17 mouse cellular contexts compared by ENCODE assay signal in genomic region chr4:138691443-138692181, GRCm38 (mm10). TPM values are rescaled to one million over a fixed set of nuclear protein-coding genes. Genes with fewer than 3 reads are reported as not detected.
DNase-seq lines count a peak whose midpoint lies in the region; ATAC-seq lines count a peak whose summit lies in the region.
"Had no signal": no experiment of that assay in that cellular context is flagged by ENCODE, and none has a peak within 500 bp of the region (broad histone marks: within the 10 kb centered on the region; RNA-seq: fewer than 3 reads in every experiment).

No protein-coding gene starts in this region.

- DNase-seq in forebrain, embryonic 14.5 days (ENCODE audit: low spot score): peak; percentile 44
- DNase-seq in forebrain, embryonic 11.5 days (ENCODE audit: low spot score): no peak
- DNase-seq in left cerebral cortex, postnatal 25 days (ENCODE audit: low spot score in 2 of 2): peak; percentile 63 to 96
- no peak for DNase-seq in kidney, adult 11 months
- DNase-seq in adrenal gland, postnatal 25 days: no peak
- no peak for DNase-seq in lung, adult 18-20 months
- DNase-seq: gastrocnemius, postnatal 25 days; kidney, postnatal 36 days; lung, postnatal 10 days; thymus, adult 2 months had no signal

- H3K9ac ChIP-seq in forebrain, embryonic 14.5 days (ENCODE audit: low read length): 0 out of 2 replicates have a peak overlapping the region, but pooled peaks have one; percentile 4
- H3K9ac ChIP-seq in forebrain, embryonic 11.5 days (ENCODE audit: low read length): no peak overlapping the region
- no peak overlapping the region for H3K9ac ChIP-seq in neural tube, embryonic 13.5 days
- H3K9ac ChIP-seq in neural tube, embryonic 15.5 days (replicated peaks): no peak overlapping the region

- H3K4me1 ChIP-seq in forebrain, embryonic 14.5 days (ENCODE audit: control insufficient read depth, insufficient read depth, low read length): peaks cover 54% of the 10 kb centered on the region
- peaks cover 41% of the 10 kb centered on the region for H3K4me1 ChIP-seq in forebrain, embryonic 11.5 days (replicated peaks; ENCODE audit: control insufficient read depth, insufficient read depth, low read length)
- peaks cover 66% of the 10 kb centered on the region for H3K4me1 ChIP-seq in neural tube, embryonic 13.5 days (replicated peaks)
- peaks cover 54% of the 10 kb centered on the region for H3K4me1 ChIP-seq in neural tube, embryonic 15.5 days

- WGBS in forebrain, embryonic 14.5 days: 13% methylated on average over 19 of the region's 19 CpGs
- 12% methylated on average over 19 of the region's 19 CpGs for WGBS in forebrain, embryonic 11.5 days
- 11% methylated on average over 19 of the region's 19 CpGs for WGBS in neural tube, embryonic 13.5 days
- WGBS in neural tube, embryonic 15.5 days: 12% methylated on average over 19 of the region's 19 CpGs

- H3K27me3 ChIP-seq in forebrain, embryonic 14.5 days (replicated peaks; ENCODE audit: control insufficient read depth, insufficient read depth, low read length): peaks cover 11% of the 10 kb centered on the region
- peaks cover 18% of the 10 kb centered on the region for H3K27me3 ChIP-seq in forebrain, embryonic 11.5 days (ENCODE audit: control insufficient read depth, insufficient read depth, low read length)
- H3K27me3 ChIP-seq in neural tube, embryonic 13.5 days: peaks cover 24% of the 10 kb centered on the region
- H3K27me3 ChIP-seq in neural tube, embryonic 15.5 days (replicated peaks): peaks cover 7% of the 10 kb centered on the region; the same call in 1 of the 2 replicates

- no peak overlapping the region for H3K4me2 ChIP-seq in forebrain, embryonic 14.5 days (ENCODE audit: low read length)
- no peak overlapping the region for H3K4me2 ChIP-seq in forebrain, embryonic 11.5 days (ENCODE audit: low read depth, low read length, severe bottlenecking)
- no peak overlapping the region for H3K4me2 ChIP-seq in neural tube, embryonic 13.5 days
- no peak overlapping the region for H3K4me2 ChIP-seq in neural tube, embryonic 15.5 days

- H3K36me3 ChIP-seq in forebrain, embryonic 14.5 days (ENCODE audit: control insufficient read depth, insufficient read depth, low read length): no peaks in the 10 kb centered on the region
- H3K36me3 ChIP-seq in forebrain, embryonic 11.5 days (ENCODE audit: control insufficient read depth, insufficient read depth, low read length): no peaks in the 10 kb centered on the region
- H3K36me3 ChIP-seq in neural tube, embryonic 13.5 days: no peaks in the 10 kb centered on the region
- no peaks in the 10 kb centered on the region for H3K36me3 ChIP-seq in neural tube, embryonic 15.5 days

- ATAC-seq in forebrain, embryonic 14.5 days: no peak
- ATAC-seq in forebrain, embryonic 11.5 days (replicated peaks; ENCODE audit: low FRiP score): no peak
- no peak for ATAC-seq in neural tube, embryonic 13.5 days (ENCODE audit: low read depth)
- ATAC-seq in neural tube, embryonic 15.5 days (ENCODE audit: low FRiP score): no peak
- ATAC-seq: inflammation-experienced regulatory T-cells, adult 6 months had no signal

- H3K9me3 ChIP-seq in forebrain, embryonic 14.5 days (replicated peaks; ENCODE audit: control insufficient read depth, low read length): no peaks in the 10 kb centered on the region
- no peaks in the 10 kb centered on the region for H3K9me3 ChIP-seq in forebrain, embryonic 11.5 days (ENCODE audit: control insufficient read depth, low read length)
- no peaks in the 10 kb centered on the region for H3K9me3 ChIP-seq in neural tube, embryonic 13.5 days
- H3K9me3 ChIP-seq in neural tube, embryonic 15.5 days (replicated peaks): no peaks in the 10 kb centered on the region

- intact Hi-C loops in left cerebral cortex, postnatal 25 days (cut with DNase I): loop anchor here (1.0 to 5.0 kb wide), 4 partner anchors 32 to 187 kb away; no protein-coding TSS in a partner anchor

- H3K4me3 ChIP-seq in forebrain, embryonic 14.5 days (ENCODE audit: low read depth, low read length): no peak overlapping the region
- no peak overlapping the region for H3K4me3 ChIP-seq in forebrain, embryonic 11.5 days (ENCODE audit: low read depth, low read length)
- H3K4me3 ChIP-seq in neural tube, embryonic 13.5 days: no peak overlapping the region
- H3K4me3 ChIP-seq in neural tube, embryonic 15.5 days (replicated peaks): no peak overlapping the region

- H3K27ac ChIP-seq in forebrain, embryonic 14.5 days (ENCODE audit: low read depth, low read length): peak overlapping the region; percentile 23; the same call in 1 of the 2 replicates
- no peak overlapping the region for H3K27ac ChIP-seq in forebrain, embryonic 11.5 days (ENCODE audit: low read depth, low read length)
- H3K27ac ChIP-seq in neural tube, embryonic 13.5 days (replicated peaks): 0 out of 2 replicates have a peak overlapping the region, but pooled peaks have one; percentile 24
- no peak overlapping the region for H3K27ac ChIP-seq in neural tube, embryonic 15.5 days (replicated peaks)

RNA-seq across cellular contexts. Expression of gene Pla2g2c, which starts 33.0 kb away (rescaled TPM):
- polyA plus RNA-seq in forebrain, embryonic 14.5 days (2014; fragmentation: Nextera tagmentation; extraction: Ambion mirVana): 0.28 and 0.41 TPM in 2 replicates
- 0.37 and 0.52 TPM in 2 replicates for polyA plus RNA-seq in forebrain, embryonic 11.5 days (2014; fragmentation: Nextera tagmentation; extraction: Ambion mirVana)
- polyA plus RNA-seq in neural tube, embryonic 13.5 days (2015; fragmentation: Nextera tagmentation; extraction: Ambion mirVana): 0.39 and 0.84 TPM in 2 replicates
- polyA plus RNA-seq in neural tube, embryonic 15.5 days (2015; fragmentation: Nextera tagmentation; extraction: Ambion mirVana): 0.42 and 0.60 TPM in 2 replicates
- total RNA-seq in left cerebral cortex, postnatal 25 days (2021): under 1 TPM in 1 of 2 experiments, not detected in 1; 0.25 TPM
- 0.24 TPM in 1 of 2 replicates, not detected in the other for total RNA-seq in adrenal gland, postnatal 25 days (2021)
- total RNA-seq: common myeloid progenitor, adult 5-6 weeks; gastrocnemius, postnatal 25 days; liver, adult 2 months; MEL had no signal
- polyA plus RNA-seq: inflammation-experienced regulatory T-cells, adult 6 months; liver, adult 2 months; thymus, adult 2 months had no signal

RNA-seq across cellular contexts. Expression of gene Ubxn10, which starts 45.4 kb away (rescaled TPM):
- 3.3 and 3.4 TPM in 2 replicates for polyA plus RNA-seq in forebrain, embryonic 14.5 days (2014; fragmentation: Nextera tagmentation; extraction: Ambion mirVana)
- polyA plus RNA-seq in forebrain, embryonic 11.5 days (2014; fragmentation: Nextera tagmentation; extraction: Ambion mirVana): 1.5 and 1.6 TPM in 2 replicates
- polyA plus RNA-seq in neural tube, embryonic 13.5 days (2015; fragmentation: Nextera tagmentation; extraction: Ambion mirVana): 1.9 and 2.6 TPM in 2 replicates
- polyA plus RNA-seq in neural tube, embryonic 15.5 days (2015; fragmentation: Nextera tagmentation; extraction: Ambion mirVana): 2.5 and 2.6 TPM in 2 replicates
- total RNA-seq in left cerebral cortex, postnatal 25 days (2021): 1 to 10 TPM in 1 of 2 experiments, under 1 TPM in 1; 0.98 to 1.5 TPM
- 1.1 and 2.0 TPM in 2 replicates for total RNA-seq in adrenal gland, postnatal 25 days (2021)
- total RNA-seq: common myeloid progenitor, adult 5-6 weeks; MEL had no signal
- polyA plus RNA-seq: inflammation-experienced regulatory T-cells, adult 6 months had no signal

RNA-seq across cellular contexts. Expression of gene Vwa5b1, which starts 55.9 kb away (rescaled TPM):
- 0.30 and 1.6 TPM in 2 replicates for polyA plus RNA-seq in forebrain, embryonic 14.5 days (2014; fragmentation: Nextera tagmentation; extraction: Ambion mirVana)
- polyA plus RNA-seq in forebrain, embryonic 11.5 days (2014; fragmentation: Nextera tagmentation; extraction: Ambion mirVana): 0.08 and 0.13 TPM in 2 replicates
- 0.21 and 0.48 TPM in 2 replicates for polyA plus RNA-seq in neural tube, embryonic 13.5 days (2015; fragmentation: Nextera tagmentation; extraction: Ambion mirVana)
- 0.64 and 1.2 TPM in 2 replicates for polyA plus RNA-seq in neural tube, embryonic 15.5 days (2015; fragmentation: Nextera tagmentation; extraction: Ambion mirVana)
- total RNA-seq in left cerebral cortex, postnatal 25 days (2021): 1 to 10 TPM; 4.5 to 7.0 TPM
- not detected in 2 replicates for total RNA-seq in adrenal gland, postnatal 25 days (2021)
- total RNA-seq: common myeloid progenitor, adult 5-6 weeks; gastrocnemius, postnatal 25 days; liver, adult 2 months; MEL had no signal
- polyA plus RNA-seq: heart, embryonic 14.5 days; inflammation-experienced regulatory T-cells, adult 6 months; liver, adult 2 months had no signal

Comparison
In these comparisons a context has a peak if more than half of its experiments do, and no peak if none do; other contexts are left out.
1. DNase-seq: peak in forebrain, embryonic 14.5 days (single experiment) and left cerebral cortex, postnatal 25 days (2 of 2); none in forebrain, embryonic 11.5 days (single experiment), kidney, adult 11 months (single experiment), adrenal gland, postnatal 25 days (single experiment) and lung, adult 18-20 months (0 of 2).
2. H3K27ac ChIP-seq: peak in forebrain, embryonic 14.5 days (single experiment) and neural tube, embryonic 13.5 days (single experiment); none in forebrain, embryonic 11.5 days (single experiment) and neural tube, embryonic 15.5 days (single experiment).